Mouse (Mus musculus) heart, adult 9 months (tissue): ENCODE measurements around the gene Pofut2.

ENCODE experiments used
- DNase-seq, 2 experiments: peaks; one replicate each; pipeline ENCODE4 v3.0.0; 2022; ENCODE audit warnings: low spot score in 2 of 2

The Pofut2 gene

GRCm38 (mm10) chr10:77258704-77259621 is at the start of gene Pofut2:
Pofut2 (plus strand) TSS chr10:77259218.
- DNase-seq: peak; percentile 92 to 93

GRCm38 (mm10) chr10:77209261-77209660 is 49.8 kb upstream of the Pofut2 start:
- DNase-seq: no peak

DNA sequence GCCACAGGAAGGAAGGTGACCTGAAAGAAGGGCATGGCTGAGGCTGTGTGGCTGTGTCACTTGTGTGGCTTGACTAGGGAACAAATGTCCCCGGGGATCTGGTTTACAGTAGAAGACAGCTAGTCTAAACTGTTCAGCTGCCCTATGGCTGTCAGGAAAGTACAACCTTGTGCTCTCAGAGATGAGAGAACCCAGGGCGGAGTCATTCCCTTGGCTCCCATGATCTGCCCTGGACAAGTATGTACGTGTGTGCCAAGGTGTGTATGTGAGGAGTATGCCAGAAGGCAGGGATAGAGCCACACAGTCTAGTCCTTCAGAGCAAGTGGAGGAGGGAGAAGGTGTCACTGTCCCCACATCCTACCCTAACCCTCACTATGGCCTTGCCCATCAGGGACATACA is 48.4 kb upstream of the Pofut2 start:
- DNase-seq: no peak

DNA sequence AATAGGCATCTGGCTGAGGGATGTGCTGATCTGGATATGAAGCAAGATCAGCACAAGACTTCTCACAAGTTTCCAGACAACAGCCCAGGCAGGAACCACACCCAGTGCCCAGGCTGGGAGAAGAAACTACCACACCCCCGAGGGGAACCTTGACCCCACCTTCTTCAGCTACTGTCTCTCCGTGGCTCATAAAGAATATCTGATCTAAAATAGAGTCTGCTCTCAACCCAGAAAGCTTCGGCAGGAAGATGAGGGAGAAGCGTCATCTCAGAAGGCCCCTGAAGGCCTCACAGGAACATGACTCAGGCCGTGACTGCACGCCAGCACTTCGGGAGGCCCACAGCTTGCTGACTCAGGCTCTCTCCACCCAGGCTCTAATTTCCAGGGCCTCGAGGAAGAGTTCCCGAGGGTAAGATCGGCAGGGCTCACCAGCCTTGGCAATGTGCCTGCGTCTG is 47.9 kb upstream of the Pofut2 start:
- peak; percentile 80 to 82 for DNase-seq

DNA sequence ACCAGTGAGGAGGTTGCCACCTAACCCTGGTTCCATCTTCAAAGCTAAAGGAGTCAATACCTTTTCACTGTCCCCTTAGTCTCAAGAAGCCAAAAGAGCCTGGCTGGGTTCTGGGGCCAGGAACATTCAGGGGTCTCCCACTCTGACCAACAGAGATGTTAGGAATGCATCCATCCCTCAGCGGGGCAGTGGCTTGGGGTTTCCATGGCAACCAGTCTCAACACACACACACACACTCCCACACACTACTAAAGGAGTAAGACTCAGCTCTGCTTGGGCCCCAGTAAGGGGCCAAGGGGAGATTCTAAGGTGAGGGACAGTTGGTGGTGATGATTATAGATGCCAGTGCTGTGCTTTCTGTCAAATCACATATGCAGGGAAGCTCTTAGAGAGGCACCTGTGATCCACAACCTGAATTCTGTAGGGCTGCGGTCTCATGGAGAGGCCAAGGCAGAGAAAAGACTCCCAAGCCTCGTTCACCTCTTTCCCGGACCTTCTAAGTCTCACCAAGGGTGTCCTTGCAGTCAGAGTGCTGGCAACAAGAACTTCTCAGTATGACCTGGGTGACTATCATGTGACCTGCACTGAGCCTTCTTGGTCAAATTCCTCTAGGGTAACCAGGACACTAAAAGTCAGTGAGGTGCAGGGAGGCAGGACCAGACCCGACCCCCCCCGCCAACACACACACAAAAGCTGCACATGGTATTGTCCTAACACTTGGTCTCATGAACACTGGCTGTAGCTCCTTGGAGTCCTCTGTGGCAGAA is 46.5 kb upstream of the Pofut2 start:
- no peak for DNase-seq

DNA sequence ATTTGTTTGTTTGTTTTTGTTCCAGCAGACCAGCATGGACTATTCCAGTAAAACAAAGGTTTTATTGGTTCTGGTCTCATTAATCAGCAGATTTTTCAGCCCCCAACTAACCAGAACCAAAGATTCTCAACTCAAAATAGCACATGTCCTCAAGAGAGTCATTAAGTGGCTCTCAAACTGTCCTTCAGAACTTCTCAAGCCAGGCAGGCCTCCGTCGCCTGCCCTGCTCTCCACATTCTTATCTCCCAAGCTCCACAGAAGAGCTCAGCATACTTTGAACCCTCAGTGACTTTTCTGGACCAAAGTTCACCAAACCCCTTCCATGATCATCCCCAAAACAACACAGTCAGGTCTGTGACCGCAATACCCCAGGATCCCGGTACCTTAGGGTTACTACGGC is 45.5 kb upstream of the Pofut2 start:
- DNase-seq: no peak

- DNase-seq: no peak
Measured at GRCm38 (mm10) chr10:77214586-77214985, 44.4 kb upstream of the Pofut2 start.

GRCm38 (mm10) chr10:77215641-77216040 is 43.4 kb upstream of the Pofut2 start:
- DNase-seq: no peak

DNA sequence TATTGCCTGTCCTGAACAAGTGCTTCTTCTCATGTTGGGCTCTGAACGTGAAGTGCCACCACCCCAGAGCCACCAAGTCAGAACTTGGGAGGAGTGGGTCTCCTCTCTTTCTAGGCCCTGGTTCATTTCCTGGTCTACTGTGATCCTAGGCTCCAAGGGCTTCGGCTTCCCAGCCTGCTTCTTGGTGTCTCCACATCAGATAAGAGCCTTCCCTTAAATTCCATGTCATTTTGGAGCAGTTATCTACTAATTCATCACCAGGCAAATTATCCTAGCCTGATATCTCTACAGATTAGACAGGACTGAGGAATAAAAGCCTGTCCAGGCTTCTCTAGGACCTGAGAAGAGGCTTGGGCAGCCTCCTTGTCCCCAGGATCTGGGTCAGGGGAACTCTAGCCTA is 42.7 kb upstream of the Pofut2 start:
- DNase-seq: no peak

DNA sequence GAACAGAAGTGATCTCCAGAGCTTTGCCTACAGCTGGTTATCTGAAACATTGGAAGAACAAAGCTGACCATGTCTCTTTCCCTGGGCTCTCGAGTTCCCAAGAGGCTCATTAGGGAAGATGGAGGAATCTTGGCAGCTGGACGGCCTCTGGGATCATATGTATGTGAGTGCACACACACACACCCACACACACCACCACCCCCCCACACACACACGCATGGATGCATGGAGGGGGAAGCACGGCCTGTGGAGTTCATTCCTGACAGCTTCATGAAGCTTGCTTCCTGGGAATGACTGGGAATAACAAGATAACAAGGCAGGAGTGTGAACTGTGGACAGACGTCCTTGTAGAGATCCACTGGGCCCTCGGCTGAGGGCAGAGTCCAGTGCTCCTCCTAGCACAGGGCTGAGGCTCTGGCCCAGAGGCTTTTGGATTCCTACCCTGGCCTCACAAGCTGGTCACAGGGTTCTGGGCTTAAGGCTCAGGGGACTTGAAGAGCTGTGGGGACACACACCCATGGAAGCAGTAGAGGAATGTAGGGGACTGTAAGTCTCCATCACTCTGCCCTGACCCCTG is 41.8 kb upstream of the Pofut2 start:
- DNase-seq: no peak

DNA sequence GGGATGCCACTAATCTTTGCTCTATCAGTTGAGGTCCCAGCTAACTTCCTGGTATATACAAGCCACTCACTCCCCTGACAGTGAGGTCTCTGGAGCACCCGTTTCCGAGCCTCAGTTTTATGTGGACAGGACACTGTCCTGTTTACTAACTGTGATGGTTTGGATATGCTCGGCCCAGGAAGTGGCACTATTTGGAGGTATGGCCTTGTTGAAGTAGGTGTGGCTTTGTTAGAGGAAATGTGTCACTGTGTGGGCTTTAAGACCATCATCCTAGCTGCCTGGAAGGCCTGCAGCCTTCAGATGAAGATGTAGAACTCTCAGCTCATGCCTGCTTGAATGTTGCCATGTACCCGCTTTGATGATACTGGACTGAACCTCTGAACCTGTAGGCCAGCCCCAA is 41.0 kb upstream of the Pofut2 start:
- no peak for DNase-seq

DNA sequence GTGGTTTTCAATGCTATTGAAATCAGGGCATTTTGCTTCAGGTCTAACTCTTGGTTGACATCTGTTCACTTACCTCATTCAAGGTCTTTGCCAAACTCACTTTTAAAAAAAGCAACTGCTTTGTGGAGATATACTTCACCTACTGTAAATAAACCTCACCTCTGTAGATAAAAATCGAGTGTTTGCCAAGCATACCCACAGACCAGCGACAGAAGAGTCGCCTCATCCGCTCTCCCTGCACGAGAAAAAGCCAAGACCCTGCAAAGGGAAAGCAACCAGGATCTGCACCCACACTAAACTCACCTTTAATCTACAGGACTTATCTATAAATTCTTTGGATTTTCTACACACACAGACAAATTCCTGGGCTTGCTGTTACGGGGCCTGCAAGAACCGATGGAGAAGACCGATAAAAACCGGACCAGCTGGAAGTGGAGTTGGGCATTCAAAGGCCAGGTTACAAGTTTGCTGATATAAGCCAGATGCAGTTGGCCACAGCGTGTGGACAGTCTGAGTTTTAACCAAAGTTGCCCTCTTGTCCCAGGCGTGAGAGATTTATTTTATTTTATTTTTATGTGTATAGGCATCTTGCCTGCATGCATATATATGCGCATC is 39.5 kb upstream of the Pofut2 start:
- DNase-seq: no peak

- DNase-seq: peak; percentile 44 to 54
Measured at GRCm38 (mm10) chr10:77221108-77221507, 37.9 kb upstream of the Pofut2 start.

DNA sequence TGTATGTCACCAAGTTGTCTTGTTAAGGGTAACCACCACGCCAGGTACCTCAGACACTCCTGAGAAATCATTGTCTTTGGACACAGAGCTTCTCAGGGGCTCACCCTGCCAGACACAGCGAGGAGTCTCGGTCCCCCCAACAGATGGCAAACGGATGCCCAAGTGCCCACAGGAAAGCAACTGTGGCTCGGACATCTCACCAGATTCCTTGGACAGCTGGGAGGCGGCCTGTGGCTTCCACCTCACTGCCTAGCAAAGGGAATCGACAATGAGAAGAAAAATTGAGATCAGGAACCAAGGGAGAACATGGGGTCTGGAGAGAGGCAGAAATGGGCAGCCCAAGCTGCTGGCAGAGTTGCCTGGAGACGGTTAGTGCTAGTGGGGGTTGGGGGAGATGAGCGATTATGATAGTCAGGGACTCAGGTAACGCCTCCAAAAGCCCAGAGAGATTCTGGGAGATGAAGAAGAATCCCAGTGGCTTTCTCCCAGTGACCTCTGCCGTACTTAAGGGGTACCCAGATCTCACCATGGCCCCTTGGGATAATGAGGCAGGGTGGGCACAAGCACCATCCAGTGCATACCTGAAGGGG is 36.0 kb upstream of the Pofut2 start:
- no peak for DNase-seq

- DNase-seq: no peak
Measured at GRCm38 (mm10) chr10:77224390-77224789, 34.6 kb upstream of the Pofut2 start.

- peak in 1 of 2 experiments; percentile 48 for DNase-seq
Measured at GRCm38 (mm10) chr10:77225414-77225813, 33.6 kb upstream of the Pofut2 start.

- no peak for DNase-seq
Measured at GRCm38 (mm10) chr10:77225995-77226688, 32.9 kb upstream of the Pofut2 start.

DNA sequence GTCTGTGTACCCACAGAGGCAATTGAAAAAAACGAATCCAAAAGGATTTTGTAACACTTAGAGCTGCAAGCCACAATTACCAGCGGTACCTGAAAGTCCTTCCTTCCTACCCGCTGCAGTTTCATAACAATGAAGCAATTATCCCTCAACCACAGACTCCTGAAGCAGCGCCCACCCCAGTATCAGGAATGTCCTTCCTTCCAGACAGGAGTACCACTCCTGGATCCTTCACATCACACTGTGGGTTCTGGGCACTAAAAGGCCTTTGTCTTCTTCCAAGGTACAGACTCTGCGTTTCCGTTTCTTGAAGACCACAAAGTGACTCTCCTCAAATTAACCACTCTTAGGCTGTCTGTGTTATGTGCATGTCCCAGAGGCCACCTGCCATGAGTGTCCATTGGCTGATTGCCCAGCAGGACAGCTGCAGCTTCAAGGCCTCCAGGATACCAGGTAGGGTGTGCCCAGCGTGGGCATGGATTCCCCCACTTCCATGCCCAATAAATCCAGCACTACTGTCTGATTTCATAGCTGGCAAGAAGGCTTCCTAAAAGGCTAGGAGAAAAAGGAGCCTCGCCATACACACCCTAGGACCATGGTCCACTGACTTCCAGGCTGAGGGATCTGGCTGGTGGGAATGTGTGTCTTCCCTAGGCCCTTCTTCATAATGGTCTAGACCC is 32.2 kb upstream of the Pofut2 start:
- no peak for DNase-seq

- no peak for DNase-seq
Measured at GRCm38 (mm10) chr10:77227368-77227723, 31.7 kb upstream of the Pofut2 start.
